Mouse (Mus musculus): ENCODE results near the gene Mesp1.

DNA sequence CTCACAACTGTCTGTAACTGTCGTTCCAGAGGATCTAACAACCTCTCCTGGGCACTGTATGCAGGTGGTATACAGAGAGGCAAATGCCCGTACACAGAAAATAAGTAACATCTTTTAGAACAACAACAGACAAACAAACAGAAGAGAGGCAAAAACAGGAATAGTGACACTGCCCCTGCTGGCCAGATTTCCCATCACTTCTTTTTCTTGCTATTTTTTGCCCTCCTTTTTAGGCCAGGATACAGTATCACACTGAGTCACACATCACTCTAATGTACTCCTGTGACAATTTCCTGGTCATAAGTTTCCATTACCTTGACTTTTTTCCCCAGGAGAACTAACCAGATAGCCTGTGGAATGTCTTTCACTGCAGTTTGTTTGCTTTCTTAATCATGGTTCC lies 37.3 kb downstream of the Mesp1 start:
- TF ChIP-seq CTCF (IDR thresholded peaks at IDR 0.05; ENCODE audit: low read depth) = peak; percentile 32; the same call in 1 of the 2 replicates
- no peak for TF ChIP-seq EP300 (IDR thresholded peaks at IDR 0.05; ENCODE audit: low read depth)
